Mouse (Mus musculus) limb, embryonic 13.5 days (tissue): ENCODE results near the gene Ecsit. TPM values are rescaled to one million over a fixed set of nuclear protein-coding genes. Genes with fewer than 3 reads are reported as not detected.

Experiments
- ATAC-seq: fragments of 200-750 bp; cut with Nextera tagmentation; 2 replicates; pipeline ENCODE4 v1.8.0; 2017; ENCODE audit warnings: low read depth, moderate number of reproducible peaks, moderate TSS enrichment; ENCODE audit not compliant: low FRiP score
- H3K27ac ChIP-seq: fragments of 300-500 bp; sonication (generic); 2 replicates; pipeline ENCODE4 v1.5.1; 2015; ENCODE audit warnings: inconsistent platforms, mild to moderate bottlenecking, moderate library complexity
- H3K27me3 ChIP-seq: fragments of 300-500 bp; sonication (generic); 2 replicates; pipeline ENCODE4 v1.6.1; 2015; ENCODE audit warnings: mild to moderate bottlenecking, inconsistent platforms
- H3K36me3 ChIP-seq: fragments of 300-500 bp; sonication (generic); 2 replicates; pipeline ENCODE4 v1.6.1; 2015; ENCODE audit warnings: inconsistent platforms, mild to moderate bottlenecking, moderate library complexity
- H3K4me1 ChIP-seq: fragments of 300-500 bp; sonication (generic); 2 replicates; pipeline ENCODE4 v1.6.1; 2015; ENCODE audit warnings: inconsistent platforms
- H3K4me2 ChIP-seq: fragments of 300-500 bp; sonication (generic); replicated peaks from 2 replicates; pipeline ENCODE4 v1.6.1; 2015; ENCODE audit warnings: inconsistent platforms, mild to moderate bottlenecking, moderate library complexity
- H3K4me3 ChIP-seq: fragments of 300-500 bp; sonication (generic); 2 replicates; pipeline ENCODE4 v1.5.1; 2015; ENCODE audit warnings: moderate library complexity, mild to moderate bottlenecking, inconsistent platforms
- H3K9ac ChIP-seq: fragments of 300-500 bp; sonication (generic); 2 replicates; pipeline ENCODE4 v1.6.1; 2015; ENCODE audit warnings: mild to moderate bottlenecking, inconsistent platforms
- H3K9me3 ChIP-seq: fragments of 300-500 bp; sonication (generic); 2 replicates; pipeline ENCODE4 v1.6.1; 2016; ENCODE audit warnings: inconsistent platforms
- WGBS: fragments of 180-500 bp; shearing (Covaris S2); methylation state at CpG from one replicate; pipeline ENCODE4 v1.1.7; 2015; 5-methylcytosine and 5-hydroxymethylcytosine counted together
- polyA plus RNA-seq: library from polyadenylated mRNA; unstranded; fragments of >200 nt; fragmentation: Nextera tagmentation; extraction: Ambion mirVana; gene quantifications from 2 replicates; pipeline ENCODE4 v1.2.1, GENCODE M21; 2015

The Ecsit gene
- polyA plus RNA-seq, result 34.9 and 36.8 TPM in 2 replicates

- Histone ChIP-seq H3K27ac (peak within 1 kb of the TSS; percentile 35; the same call in 1 of the 2 replicates), H3K4me2 (peak within 1 kb of the TSS; percentile 85)
- WGBS, result under 1% methylated on average over 48 of the region's 48 CpGs
Measured at GRCm38 (mm10) chr9:22085022-22085834, at the start of gene Ecsit. Gene Ecsit, minus strand, starts transcription at chr9:22085438.

GRCm38 (mm10) chr9:22134246-22134890, 49.1 kb upstream of the Ecsit start:
- Histone ChIP-seq H3K9me3 (no peaks in the 10 kb centered on the region), H3K4me2 (no peak overlapping the region), H3K27ac (no peak overlapping the region), H3K4me1 (peaks cover 22% of the 10 kb centered on the region), H3K4me3 (no peak overlapping the region), H3K27me3 (peaks cover 17% of the 10 kb centered on the region), H3K9ac (no peak overlapping the region), H3K36me3 (no peaks in the 10 kb centered on the region)
- 74% methylated on average over 7 of the region's 7 CpGs for WGBS
- no peak for ATAC-seq

More at GRCm38 (mm10) chr9:22085022-22085834, at the start of gene Ecsit:
- H3K27me3 ChIP-seq, result no peaks in the 10 kb centered on the region
- peak within 1 kb of the TSS; percentile 69 for H3K4me3 ChIP-seq
- no peaks in the 10 kb centered on the region for H3K9me3 ChIP-seq
- peaks cover 13% of the 10 kb centered on the region; the same call in 1 of the 2 replicates for H3K36me3 ChIP-seq
- peak within 1 kb of the TSS; percentile 77 for H3K9ac ChIP-seq
- peaks cover 12% of the 10 kb centered on the region for H3K4me1 ChIP-seq
- peak; percentile 98 for ATAC-seq

- H3K9ac ChIP-seq, result no peak overlapping the region
- 46% methylated on average over 11 of the region's 11 CpGs for WGBS
- H3K4me3 ChIP-seq, result peak overlapping the region; percentile 46
- H3K36me3 ChIP-seq, result no peaks in the 10 kb centered on the region
- peaks cover 17% of the 10 kb centered on the region for H3K27me3 ChIP-seq
- no peak overlapping the region for H3K27ac ChIP-seq
- peaks cover 16% of the 10 kb centered on the region for H3K4me1 ChIP-seq
- H3K9me3 ChIP-seq, result no peaks in the 10 kb centered on the region
- no peak for ATAC-seq
- H3K4me2 ChIP-seq, result peak overlapping the region; percentile 78
Measured at GRCm38 (mm10) chr9:22132220-22132619, 47.0 kb upstream of the Ecsit start.

- no peaks in the 10 kb centered on the region for H3K9me3 ChIP-seq
- H3K4me1 ChIP-seq, result peaks cover 14% of the 10 kb centered on the region
- peak overlapping the region; percentile 78 for H3K4me2 ChIP-seq
- no peak overlapping the region for H3K27ac ChIP-seq
- peaks cover 13% of the 10 kb centered on the region for H3K27me3 ChIP-seq
- peak; percentile 54; the same call in 1 of the 2 replicates for ATAC-seq
- 1% methylated on average over 34 of the region's 35 CpGs for WGBS
- peak overlapping the region; percentile 46 for H3K4me3 ChIP-seq
- H3K36me3 ChIP-seq, result no peaks in the 10 kb centered on the region
- H3K9ac ChIP-seq, result peak overlapping the region; percentile 62
Measured at GRCm38 (mm10) chr9:22131226-22131981, 46.2 kb upstream of the Ecsit start.

GRCm38 (mm10) chr9:22125246-22126027, 40.2 kb upstream of the Ecsit start:
- Histone ChIP-seq H3K9me3 (no peaks in the 10 kb centered on the region), H3K36me3 (no peaks in the 10 kb centered on the region), H3K9ac (no peak overlapping the region), H3K27ac (no peak overlapping the region), H3K4me1 (no peaks in the 10 kb centered on the region), H3K4me3 (no peak overlapping the region), H3K4me2 (no peak overlapping the region), H3K27me3 (no peaks in the 10 kb centered on the region; the same call in 1 of the 2 replicates)
- 92% methylated on average over 15 of the region's 15 CpGs for WGBS
- no peak for ATAC-seq

GRCm38 (mm10) chr9:22124169-22124568, 38.9 kb upstream of the Ecsit start:
- Histone ChIP-seq H3K27me3 (no peaks in the 10 kb centered on the region), H3K27ac (no peak overlapping the region), H3K36me3 (no peaks in the 10 kb centered on the region), H3K4me2 (no peak overlapping the region), H3K9ac (no peak overlapping the region), H3K9me3 (no peaks in the 10 kb centered on the region), H3K4me1 (no peaks in the 10 kb centered on the region), H3K4me3 (no peak overlapping the region)
- WGBS, result 82% methylated on average over 3 of the region's 3 CpGs
- ATAC-seq, result no peak

GRCm38 (mm10) chr9:22123069-22123609, 37.9 kb upstream of the Ecsit start:
- H3K9ac ChIP-seq, result no peak overlapping the region
- no peaks in the 10 kb centered on the region for H3K9me3 ChIP-seq
- H3K4me3 ChIP-seq, result no peak overlapping the region
- no peaks in the 10 kb centered on the region for H3K27me3 ChIP-seq
- WGBS, result 79% methylated on average over 7 of the region's 7 CpGs
- H3K4me1 ChIP-seq, result no peaks in the 10 kb centered on the region
- no peak overlapping the region for H3K27ac ChIP-seq
- ATAC-seq, result no peak
- H3K36me3 ChIP-seq, result no peaks in the 10 kb centered on the region
- no peak overlapping the region for H3K4me2 ChIP-seq

- no peak for ATAC-seq
- Histone ChIP-seq H3K4me2 (no peak overlapping the region), H3K9me3 (no peaks in the 10 kb centered on the region), H3K27ac (no peak overlapping the region), H3K27me3 (no peaks in the 10 kb centered on the region), H3K9ac (no peak overlapping the region), H3K36me3 (no peaks in the 10 kb centered on the region), H3K4me3 (no peak overlapping the region), H3K4me1 (peaks cover 6% of the 10 kb centered on the region; the same call in 1 of the 2 replicates)
- 75% methylated on average over 3 of the region's 3 CpGs for WGBS
Measured at GRCm38 (mm10) chr9:22122005-22122404, 36.8 kb upstream of the Ecsit start.

GRCm38 (mm10) chr9:22121545-22121944, 36.3 kb upstream of the Ecsit start:
- no peak overlapping the region for H3K4me3 ChIP-seq
- ATAC-seq, result no peak
- no peak overlapping the region for H3K9ac ChIP-seq
- no peaks in the 10 kb centered on the region for H3K27me3 ChIP-seq
- no peak overlapping the region for H3K4me2 ChIP-seq
- no peaks in the 10 kb centered on the region for H3K36me3 ChIP-seq
- H3K4me1 ChIP-seq, result peaks cover 6% of the 10 kb centered on the region; the same call in 1 of the 2 replicates
- no peak overlapping the region for H3K27ac ChIP-seq
- no peaks in the 10 kb centered on the region for H3K9me3 ChIP-seq

GRCm38 (mm10) chr9:22119543-22119942, 34.3 kb upstream of the Ecsit start:
- Histone ChIP-seq H3K27ac (no peak overlapping the region), H3K4me2 (no peak overlapping the region), H3K4me1 (peaks cover 15% of the 10 kb centered on the region), H3K9ac (no peak overlapping the region), H3K36me3 (no peaks in the 10 kb centered on the region; the same call in 1 of the 2 replicates), H3K9me3 (no peaks in the 10 kb centered on the region), H3K4me3 (no peak overlapping the region), H3K27me3 (no peaks in the 10 kb centered on the region)
- 87% methylated on average over 4 of the region's 4 CpGs for WGBS
- no peak for ATAC-seq
